Mouse (Mus musculus) CD4-positive, CD25-positive, alpha-beta regulatory T cell, adult 2 months (primary cell): ENCODE measurements around the gene Skiv2l.
A peak's percentile ranks its signal among the peaks of the same experiment; 100 is the strongest.
"Not testable (repeated sequence)": the region's sequence is repeated elsewhere in the genome, so short reads cannot be mapped to it uniquely, and the experiment has no call there.

Experiments used
- DNase-seq: peaks from one replicate; pipeline ENCODE4 v3.0.0-alpha.2; 2012; ENCODE audit warnings: low read depth, low spot score

The Skiv2l gene

DNA sequence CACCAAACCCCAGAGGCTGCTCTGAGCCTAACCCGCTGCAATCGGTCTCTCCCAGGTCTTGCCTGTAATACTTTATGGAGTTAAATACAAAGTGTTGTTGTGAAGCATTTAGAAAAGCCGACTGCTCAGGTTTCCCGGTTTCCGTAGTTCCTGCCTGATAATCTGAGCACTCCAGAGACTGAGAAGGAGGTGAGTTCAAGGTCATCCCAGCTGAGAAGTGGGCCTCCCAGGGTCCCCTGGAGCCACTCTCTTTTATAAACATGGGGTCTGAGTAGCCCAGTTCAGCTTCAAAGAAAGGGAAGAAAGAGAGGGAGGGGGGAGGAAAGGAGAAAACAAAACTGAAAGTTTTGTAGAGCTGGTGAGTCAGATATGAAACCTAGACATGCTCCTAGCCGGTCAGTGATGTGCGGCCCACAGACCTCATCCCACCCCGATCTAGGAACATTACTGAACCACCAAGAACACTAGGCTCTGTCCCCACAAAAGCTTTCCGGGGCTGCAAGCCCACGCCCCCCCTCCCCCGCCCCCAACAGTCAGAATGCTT lies 29.4 kb upstream of the Skiv2l start, which contains the start of gene Zbtb12:
Zbtb12 (plus strand) TSS at position 148 of the 544 bp plus-strand sequence.
- DNase-seq = peak; percentile 58

GRCm38 (mm10) chr17:34874321-34874720 lies 24.3 kb upstream of the Skiv2l start:
- DNase-seq = no peak

DNA sequence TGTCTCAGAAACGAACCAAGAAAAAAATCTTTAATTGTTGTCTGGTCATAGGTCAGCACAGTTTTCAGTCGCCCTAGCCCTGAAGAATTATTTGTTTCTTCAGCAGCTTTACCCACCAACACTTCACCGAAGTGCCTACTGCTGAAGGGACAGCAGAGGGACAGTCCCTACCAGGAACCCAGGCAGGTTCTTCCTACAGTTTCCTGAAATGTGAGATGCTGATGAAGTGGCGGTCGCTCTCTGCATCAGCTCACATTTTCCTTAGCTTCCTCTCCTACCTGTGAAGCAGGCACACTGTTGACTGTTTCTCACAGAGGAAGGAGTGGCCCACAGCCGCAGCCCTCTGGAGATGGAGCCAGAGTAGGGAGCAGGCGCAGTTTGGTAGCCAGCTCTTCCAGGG lies 16.0 kb upstream of the Skiv2l start:
- DNase-seq = no peak

GRCm38 (mm10) chr17:34862416-34863081 lies 12.5 kb upstream of the Skiv2l start, which contains the start of gene Cfb:
TSS of gene Cfb (minus strand) at chr17:34862518.
- DNase-seq = no peak

DNA sequence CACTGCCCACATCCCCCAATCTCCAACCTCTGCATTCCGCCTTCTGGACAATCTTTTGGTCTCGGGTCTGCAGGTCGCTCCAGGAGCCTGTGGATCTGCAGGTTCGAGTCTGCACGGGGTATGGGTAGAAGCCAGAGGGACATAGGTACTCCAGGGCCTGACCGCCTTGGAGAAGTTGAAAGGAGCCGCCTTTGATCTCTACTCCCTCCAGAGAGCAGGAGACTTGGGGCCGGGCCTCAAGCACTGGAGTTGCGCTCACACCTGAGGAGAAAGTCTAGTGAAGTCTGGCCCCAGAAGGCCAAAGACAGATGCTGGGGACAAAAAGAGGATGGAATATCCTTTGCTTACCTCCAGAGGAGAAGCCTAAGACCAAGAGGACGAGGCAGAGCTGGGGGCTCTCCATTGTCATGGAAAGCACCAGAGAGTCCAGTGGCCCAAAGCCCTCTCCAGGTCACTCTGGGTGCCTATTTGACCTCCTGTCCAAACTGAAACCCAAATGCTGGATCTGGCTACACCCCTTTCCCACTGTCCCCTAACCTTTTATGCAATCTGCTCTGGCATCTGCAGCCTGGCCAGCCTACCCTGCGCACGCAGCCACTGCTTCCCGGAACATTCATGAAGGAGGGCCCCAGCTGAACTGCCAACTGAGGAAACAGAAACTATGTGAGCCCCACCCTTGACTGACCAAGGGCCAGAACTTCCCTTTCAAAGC lies 11.8 kb upstream of the Skiv2l start:
- DNase-seq = no peak

DNA sequence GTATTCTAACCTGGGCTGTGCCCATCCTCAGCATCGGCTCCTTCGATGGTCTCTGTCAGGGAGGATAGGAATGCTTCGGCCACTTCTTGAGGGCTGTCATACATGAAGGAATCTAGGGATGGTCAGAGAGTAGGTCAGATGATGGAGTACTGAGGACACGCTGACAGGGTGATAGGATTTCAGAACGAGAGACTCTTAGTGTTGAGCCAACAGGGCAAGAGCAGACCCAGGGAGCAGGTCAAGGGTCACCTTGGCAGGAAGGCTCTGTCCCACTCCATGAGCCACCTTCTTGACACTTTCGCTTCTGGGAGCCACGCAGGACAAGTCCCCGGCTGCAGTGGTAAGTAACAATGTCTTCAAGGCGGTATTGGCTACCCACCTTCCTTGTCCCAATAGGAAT lies 10.5 kb upstream of the Skiv2l start:
- DNase-seq = no peak

GRCm38 (mm10) chr17:34858670-34859069 lies 8.7 kb upstream of the Skiv2l start:
- no peak for DNase-seq

GRCm38 (mm10) chr17:34855825-34856224 lies 5.8 kb upstream of the Skiv2l start:
- peak; percentile 73 for DNase-seq

DNA sequence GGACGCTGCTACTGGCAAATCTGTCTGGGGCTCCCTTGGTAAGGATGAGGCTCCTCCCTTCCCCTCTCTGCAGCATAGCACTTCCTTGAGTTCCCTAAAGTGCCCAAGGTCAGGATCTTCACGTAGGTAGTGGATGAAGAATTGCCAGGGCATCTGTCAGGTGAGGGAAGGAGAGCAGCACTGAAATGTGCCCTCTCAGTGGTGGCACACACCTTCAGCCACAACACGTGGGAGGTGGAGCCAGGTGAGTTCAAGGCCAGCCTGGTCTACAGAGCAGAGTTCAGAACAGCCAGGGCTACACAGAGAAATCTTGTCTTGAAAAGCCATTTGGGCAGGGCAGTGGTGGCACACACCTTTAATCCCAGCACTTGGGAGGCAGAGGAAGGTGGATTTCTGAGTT lies 4.8 kb upstream of the Skiv2l start:
- no peak for DNase-seq

DNA sequence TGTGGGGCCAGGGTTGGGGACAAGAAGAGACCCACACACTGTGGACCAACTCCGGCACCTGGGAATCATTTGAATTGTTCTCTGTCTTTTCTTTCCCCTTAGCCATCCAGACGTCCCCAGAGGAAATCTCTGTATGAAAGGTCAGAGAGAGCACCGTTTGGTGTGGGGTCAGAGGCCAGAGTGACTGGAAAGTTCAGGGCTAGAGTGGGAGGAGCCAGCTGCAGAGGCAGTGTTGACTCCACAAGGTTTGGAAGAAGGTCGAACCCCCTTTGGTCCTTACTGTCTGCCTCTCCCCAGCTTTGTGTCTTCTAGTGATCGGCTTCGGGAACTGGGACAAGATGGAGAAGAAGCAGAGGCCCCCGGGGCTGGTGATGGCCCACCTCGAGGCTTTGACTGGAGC lies 3.5 kb upstream of the Skiv2l start:
- no peak for DNase-seq

- DNase-seq = no peak
Observed at GRCm38 (mm10) chr17:34850517-34851125, 611 bp upstream of the Skiv2l start.

DNA sequence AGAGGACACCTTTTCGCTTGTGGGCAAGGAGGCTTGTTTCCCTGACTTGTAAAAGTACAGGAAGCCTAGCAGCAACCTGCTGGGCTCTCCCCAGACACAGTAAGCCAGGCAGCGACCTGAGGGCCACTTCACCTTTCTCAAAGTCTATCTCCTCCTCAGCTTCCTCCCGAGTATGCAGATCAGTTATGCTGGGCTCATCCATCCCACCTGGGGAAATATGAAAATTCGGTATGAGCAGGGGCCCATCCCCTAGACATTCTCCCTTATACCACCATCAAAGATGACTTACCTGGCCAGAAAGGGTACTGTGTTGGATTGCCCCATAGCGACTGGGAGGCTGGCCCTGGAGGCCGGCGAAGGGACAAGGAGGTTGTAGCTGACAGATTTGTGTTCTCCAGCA lies 2.4 kb downstream of the Skiv2l start:
- no peak for DNase-seq

DNA sequence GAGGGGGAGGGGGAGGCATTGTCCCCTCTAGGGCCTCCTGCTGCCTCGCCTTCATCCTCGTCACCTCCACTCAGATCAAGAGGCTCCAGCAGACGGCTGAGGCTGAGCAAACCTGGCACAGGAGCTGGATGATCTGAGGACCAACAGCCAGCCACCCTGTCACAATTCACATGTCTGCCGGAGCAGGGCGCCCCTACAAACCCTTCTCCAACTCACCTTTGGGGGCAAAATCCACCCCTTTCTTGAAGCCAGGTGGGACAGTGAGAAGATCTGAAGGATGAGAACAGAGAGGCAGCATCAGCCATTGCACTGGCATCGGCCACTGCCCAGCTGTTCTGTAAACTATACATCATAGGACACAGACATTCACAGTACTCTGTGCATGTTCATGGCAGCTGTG lies 2.8 kb downstream of the Skiv2l start:
- no peak for DNase-seq

DNA sequence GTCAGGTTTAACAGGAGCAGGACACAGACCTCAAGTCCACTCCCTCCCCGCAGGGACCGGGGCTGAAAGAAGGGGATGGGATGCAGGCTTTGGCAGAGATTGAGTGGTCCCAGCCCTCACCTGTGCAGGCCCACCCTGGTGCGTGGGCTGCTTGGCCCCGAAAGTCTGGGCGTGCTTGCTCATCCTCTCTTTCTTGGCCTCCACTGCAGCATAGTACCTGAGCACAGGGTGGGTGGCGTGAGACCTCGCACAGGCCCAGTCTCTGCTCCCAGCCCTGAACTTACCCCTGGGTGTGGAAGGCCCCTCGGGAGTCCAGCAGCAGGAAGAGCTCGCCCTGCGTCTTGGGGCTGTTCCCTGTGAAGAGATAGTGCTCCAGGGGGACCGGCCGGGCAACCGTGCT lies 5.1 kb downstream of the Skiv2l start:
- DNase-seq = no peak

DNA sequence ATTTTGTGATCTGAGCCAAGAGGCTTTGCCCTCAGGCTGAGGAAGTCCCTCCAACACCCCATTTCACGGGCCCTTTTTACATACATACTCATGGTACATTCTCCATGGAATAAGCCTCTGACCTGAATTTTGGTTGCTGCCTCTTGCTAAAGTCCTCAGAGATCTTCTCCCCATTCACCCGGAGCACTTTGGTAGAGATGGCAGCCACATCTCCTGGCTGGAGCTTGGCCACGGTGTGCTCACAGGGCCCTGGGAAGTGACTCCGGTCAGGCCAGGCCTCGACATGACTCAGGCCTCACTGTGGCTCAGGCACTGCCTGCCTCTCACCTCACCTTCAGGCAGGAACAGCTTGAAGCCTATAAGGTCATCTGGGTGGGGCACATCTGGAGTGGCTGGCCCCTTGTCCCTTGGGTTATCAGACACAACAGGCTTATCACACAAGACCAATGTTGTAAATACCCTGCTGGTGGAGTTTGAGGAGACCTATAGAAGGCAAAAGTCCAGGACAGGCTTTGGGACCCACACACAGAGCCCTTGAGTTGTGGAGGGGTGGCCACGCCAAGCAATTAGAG lies 9.2 kb downstream of the Skiv2l start:
- DNase-seq = no peak

DNA sequence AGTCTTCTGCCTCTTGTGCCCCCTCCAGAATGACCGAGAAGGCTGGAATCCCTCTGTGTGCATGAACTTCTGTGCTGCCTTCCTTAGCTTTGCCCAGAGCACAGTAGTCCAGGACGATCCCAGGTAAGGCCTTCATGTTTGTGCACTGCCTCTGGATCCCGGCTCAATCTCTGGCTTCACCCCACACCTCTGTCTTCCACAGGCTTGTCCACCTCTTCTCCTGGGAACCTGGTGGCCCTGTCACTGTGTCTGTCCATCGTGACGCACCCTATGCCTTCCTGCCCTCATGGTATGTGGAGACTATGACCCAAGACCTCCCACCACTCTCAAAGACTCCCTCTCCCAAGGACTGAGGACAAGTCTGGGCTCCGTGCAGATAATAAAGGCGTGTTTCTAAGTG lies 11.2 kb downstream of the Skiv2l start:
- no peak for DNase-seq

- no peak for DNase-seq
Observed at GRCm38 (mm10) chr17:34837464-34838324, 12.3 kb downstream of the Skiv2l start.

DNA sequence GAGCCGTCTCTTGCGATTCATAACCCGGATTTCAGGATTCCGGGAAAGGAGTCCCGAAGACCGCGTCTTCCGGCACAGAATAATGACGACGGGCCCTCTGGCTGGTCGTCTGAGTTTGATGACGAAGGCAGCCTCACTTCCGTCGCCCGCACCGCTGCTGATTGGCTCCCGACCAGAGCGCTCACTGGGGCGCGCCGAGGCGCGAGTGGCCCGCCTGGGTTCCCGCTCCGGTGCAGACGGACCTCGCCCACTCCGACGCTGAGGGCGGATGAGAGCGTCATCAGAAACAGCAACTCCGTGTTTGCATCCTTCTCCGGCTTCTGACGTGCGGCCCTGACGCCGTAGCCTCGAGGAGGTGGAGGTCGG lies 13.2 kb downstream of the Skiv2l start, which contains the start of the genes Stk19 and Dxo:
Stk19 (minus strand) TSS at position 90 of the 366 bp plus-strand sequence.
Dxo (plus strand) TSS at position 164 of the 366 bp plus-strand sequence.
- peak; percentile 97 for DNase-seq

- DNase-seq = no peak
Observed at GRCm38 (mm10) chr17:34836155-34836855, 13.7 kb downstream of the Skiv2l start.

DNA sequence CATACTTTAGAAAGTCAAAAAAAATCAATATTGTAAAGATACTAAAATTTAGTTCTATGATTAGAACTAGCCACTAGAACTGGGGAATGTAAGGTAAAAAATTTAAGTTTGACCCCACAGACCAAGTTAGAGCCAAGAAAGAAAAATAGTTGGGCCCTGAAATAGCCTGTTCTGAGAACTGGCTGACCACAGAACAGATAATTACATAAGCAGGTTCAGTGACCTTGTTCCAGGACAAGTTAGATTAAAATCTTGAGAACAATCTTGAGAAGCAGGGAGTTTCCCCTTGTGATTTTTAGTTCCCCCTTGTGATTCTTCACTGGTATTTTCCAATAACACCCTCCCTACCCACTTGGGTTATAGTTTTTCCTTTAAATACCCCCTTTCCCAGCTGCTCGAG lies 19.2 kb downstream of the Skiv2l start:
- not testable (repeated sequence) for DNase-seq
